Mouse (Mus musculus) retina, adult 2 months (tissue): ENCODE results near the gene 1110008P14Rik.
A peak's percentile ranks its signal among the peaks of the same experiment; 100 is the strongest.

Source experiments
- DNase-seq: peaks from one replicate; pipeline ENCODE4 v3.0.0-alpha.2; 2012; ENCODE audit warnings: low read depth, low spot score

The 1110008P14Rik gene

DNA sequence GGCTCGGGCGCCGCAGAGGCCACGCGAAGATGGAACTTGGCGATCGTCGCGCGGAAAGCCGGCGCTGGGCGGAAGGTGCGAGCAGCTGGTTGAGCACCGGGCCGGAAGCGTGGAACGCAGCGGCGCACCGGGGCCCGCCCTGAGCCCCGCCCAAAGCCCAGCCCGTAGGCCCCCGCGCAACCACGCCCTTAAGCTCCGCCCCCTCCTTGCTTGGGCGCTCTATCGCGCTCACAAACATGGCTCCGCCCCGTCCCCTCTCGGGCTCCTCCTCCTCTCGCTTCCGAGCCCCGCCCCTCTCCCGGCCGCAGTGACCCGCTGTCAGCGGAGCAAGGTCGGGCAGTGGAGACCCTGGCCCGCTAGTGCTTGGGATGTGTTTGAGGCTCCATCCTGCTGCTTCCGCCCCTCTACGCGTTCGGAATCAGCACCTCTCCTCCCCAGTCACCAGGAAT is at the start of gene 1110008P14Rik:
Gene 1110008P14Rik, minus strand, starts transcription at position 164 of the 449 bp plus-strand sequence.
- peak; percentile 85 for DNase-seq

DNA sequence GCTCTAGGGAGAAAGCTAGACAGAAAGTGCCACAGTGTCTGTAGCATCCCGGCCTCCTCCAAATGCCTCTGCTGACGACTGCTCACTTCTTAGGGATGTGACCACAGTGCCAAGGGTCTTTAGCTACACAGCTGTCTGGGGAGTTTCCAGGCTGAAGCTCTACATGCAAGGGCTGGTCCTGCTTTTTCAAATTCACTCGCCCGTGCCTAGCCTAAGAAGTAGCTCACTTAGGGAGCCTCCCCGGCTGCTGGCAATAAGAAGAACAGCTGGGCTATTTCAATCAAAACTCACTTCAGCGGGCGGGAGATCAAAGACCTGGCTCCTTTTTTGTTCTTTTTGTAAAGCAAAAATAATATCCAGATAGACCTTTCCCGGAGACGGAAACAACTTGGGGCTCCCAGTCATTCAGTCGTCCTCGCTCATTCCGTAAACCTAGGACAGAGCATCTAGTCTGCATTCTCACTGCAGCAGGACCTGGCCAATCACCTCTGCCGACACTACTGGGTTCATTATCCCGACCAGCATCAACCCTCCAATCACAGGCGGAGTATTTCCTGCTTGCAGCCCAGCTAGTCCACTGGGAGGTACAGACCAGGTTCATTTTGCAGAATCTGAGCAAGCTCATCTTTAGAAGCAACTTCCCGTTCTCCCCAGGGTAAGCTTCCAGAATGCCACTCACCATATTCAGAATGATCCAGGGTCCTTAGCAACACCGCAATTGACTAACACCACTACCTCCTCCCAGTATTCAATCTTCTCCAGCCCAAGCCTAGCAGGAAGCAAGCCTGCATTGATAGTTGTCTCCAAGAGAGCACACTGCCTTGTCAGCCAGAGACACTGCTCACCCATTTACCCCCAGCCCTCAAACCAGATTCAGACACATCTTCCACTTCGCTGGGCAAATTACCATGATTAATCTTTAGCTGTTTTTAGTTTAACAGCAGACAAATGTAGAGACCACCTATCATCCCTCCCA is 49.3 kb upstream of the 1110008P14Rik start:
- DNase-seq, result peak; percentile 65

DNA sequence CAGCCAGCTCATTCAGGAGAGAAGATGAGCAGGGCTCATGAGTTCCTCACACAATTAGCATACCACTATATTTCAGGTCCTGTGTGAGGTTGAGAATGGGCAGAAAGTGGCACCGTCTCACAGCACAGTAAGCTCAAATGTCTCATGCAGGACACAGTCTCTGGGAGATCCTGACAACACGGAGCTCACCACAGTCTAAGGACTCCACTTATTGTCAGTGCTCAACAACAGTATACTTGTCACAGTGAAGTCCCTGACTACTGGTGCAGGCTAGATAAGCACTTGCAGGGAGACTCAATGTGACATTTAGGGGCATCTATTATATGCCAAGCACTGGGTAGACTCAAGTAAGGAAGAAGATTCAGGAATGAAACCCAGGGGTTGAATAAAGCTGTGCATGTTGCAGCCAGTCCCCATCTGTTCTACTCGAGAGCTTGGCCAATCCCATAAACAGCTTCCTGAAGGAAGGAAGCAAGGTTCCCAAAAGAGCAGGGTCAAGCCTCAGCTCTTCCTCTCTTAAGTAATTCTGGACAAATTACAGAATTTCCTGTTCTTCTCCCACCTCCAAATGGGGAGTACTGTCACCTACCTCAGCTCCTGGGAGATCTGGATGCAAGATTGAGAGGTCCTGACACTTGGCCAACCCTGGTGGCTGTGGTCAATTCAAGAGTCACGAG is 47.6 kb upstream of the 1110008P14Rik start:
- DNase-seq, result no peak

DNA sequence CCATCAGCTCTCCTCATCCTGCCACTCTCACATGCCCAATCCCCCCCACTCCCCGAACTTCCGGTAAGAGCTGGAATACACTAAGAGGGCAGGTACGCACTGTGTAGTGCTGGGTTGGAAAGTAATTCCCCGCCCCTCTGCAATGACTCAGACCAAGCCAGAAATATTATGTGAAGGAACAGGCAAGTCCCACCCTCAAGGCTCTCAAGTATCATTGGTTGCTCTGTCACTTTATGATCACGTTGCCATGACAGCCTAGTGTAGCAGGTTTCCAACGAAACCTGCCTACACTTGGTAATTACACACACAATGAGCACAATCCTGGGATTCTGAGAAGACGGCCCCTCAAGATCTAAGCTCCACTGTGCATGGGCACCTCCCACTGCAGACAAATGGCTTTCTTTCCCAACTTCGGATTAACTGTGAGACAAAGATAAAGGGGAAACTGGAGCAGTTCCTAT is 46.6 kb upstream of the 1110008P14Rik start:
- no peak for DNase-seq

DNA sequence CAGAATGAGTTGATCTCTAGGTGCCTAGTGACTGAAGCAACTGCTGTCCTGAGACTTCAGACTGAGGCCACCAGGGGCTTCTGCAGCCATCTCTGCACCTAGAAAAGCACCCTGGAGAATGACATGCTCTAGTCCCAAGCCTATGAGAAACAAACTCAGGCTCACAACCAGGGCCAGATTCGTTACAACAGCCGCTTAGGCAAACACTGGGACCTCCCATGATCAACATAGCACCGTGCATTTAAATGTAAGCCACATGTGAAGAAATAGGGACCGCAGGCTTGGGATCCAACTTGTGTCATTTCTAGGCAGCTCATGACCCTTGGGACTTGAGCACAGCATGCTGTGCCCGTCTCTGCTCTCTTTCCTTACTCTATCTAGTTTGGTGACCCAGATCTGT is 46.0 kb upstream of the 1110008P14Rik start:
- no peak for DNase-seq

DNA sequence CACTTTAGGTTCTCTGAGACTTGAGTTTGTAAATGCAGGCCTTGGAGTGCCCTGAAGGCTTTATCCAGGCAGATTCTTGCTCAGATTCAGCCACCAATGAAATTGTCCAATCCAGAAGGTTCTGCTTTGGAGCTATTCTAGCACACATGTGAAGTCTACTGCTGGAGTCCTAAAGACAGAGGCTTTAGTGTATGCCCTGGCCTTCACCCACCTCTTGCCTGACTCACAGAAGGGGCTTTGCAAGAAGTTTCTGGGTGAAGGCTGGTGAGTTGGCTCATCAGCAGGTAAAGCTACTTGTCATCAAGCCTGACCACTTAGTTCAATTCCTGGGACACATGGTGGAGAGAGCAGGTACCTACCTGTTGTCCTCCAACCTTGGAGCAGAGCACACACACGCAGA is 44.4 kb upstream of the 1110008P14Rik start:
- no peak for DNase-seq

DNA sequence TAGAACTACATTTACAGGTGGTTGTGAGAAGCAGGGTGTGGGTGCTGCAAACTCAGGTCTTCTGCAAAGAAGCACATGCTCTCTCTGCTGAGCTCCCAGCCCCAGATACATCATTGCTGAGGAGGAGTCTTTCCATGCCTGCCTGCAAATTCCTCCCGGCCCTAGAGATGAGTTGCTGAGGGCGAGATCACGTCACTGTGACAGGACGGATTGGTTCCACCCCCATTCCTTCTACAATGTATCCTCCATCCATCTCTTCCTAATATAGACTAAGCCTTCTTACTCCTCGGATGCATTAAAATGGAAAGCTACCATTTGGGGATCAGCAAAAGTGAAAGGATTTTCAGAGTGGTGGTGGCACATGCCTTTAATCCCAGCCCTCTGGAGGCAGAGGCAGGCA is 43.8 kb upstream of the 1110008P14Rik start:
- no peak for DNase-seq

DNA sequence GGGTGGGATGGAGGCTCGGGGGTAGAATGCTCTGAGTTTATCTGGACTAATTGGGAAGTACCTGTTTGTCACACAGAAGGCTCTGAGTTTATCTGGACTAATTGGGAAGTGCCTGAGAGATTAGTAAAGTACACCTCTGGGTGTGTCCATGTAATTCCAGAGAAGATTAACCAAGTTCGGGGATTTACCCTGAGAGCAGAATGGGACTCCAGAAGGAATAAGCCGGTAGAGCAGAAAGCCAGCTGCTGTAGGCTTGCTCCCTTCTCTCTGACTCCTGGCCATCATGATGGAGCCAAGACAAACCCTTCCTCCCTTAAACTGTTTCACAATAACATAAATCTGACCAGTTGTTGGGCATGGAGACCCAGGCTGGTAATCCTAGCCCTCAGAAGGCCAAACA is 43.1 kb upstream of the 1110008P14Rik start:
- DNase-seq, result no peak

DNA sequence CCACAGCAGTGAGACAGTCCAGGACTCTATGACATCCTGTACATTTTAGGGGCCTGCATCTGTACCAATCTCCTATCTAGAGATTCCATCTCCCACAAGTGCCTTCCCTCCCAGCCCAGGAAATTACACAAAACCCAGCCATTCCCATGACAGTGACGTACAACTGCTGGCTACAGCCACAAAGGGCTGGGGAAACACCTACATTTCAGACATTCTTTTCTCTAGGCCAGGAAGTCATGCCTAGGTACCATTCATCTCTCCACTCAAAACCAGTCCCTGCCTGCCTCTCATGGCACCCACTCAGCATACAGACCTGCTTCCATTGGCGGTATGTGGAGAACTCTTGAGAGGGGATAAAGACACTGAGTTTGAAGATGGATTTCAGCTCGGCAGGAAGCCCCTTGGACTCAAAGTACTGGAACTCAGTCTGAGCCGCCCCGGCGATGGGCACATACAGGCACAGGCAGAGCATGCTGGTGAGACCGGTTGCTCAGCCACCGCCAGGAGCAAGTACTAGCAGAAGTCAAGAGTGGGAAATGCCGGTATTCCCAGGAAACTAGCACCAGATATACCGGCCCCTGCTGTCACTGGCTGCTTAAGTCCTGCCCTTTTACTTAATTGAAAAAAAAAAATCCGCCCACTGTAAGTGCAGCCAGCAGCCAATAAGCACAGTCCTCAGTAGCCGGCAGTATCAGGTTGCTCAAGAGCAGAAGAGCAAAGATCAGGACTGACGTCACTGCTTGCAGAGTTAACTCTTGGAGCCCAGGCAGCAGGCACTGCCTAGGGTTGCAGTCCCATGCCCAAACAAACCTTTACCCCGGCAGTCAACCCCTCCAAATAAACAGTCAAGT is 42.0 kb upstream of the 1110008P14Rik start:
- DNase-seq, result no peak

DNA sequence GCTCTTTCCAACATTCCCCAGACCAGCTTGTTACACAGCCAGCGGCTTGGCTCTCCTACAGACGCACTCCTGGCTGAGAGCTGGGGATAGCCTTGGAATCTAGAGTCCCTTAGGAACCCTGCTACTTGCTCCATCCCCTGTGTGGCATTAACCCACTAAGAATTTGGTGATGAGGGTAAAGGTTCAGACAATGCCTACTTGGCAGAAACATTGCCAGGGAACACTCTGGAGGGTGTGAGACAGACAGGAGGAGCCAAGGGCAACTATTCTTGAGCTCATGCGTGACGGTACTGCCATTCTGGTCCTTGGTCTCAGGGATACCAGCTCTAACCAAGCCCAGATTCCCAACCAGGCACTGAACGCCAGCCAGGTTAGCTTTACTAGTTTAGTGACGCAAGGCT is 40.1 kb upstream of the 1110008P14Rik start:
- no peak for DNase-seq

DNA sequence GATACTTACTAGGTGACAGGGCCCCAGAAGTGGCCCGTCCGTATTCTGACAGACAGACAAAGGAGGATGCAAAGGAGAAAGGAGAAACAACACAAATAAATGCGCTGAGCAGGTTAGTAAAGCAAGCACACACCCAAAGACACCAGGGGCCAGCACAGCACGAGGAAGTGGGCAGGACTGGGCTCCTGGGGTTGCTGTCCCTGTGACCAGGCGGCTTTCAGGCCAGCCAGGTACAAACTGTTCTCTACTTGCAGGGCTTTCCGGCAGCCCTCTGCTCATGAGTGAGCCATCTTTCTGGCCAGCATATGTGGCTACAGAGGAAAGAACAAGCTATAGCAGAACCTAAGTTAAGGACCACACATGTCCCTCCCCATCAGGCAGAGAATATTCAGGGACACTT is 38.9 kb upstream of the 1110008P14Rik start:
- DNase-seq, result no peak

DNA sequence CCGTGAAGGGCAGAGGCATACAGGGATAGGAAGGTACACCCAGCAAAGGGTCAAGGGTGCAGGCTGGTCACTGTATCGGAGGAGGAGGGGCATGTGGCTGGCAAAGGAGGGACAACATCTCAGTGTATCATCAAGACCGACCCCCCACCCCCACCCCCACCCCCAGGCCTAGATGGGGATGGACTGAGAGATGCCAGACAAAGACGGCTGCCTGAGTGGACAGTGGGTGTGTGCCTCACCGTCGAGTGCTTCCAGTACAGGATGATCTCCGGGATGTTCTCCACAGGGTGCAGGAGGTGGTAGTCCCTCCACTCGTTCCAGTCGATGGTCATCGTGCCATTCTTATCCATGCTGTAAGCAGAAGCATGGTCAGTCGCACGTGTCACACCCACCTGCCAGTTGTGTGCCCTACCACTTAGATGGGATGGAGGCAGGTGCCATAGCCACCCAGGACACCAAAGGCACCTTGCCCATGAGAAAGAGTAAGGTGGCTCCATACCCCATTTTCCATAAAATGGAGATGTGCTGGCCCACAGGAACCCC is 38.4 kb upstream of the 1110008P14Rik start:
- DNase-seq, result no peak

DNA sequence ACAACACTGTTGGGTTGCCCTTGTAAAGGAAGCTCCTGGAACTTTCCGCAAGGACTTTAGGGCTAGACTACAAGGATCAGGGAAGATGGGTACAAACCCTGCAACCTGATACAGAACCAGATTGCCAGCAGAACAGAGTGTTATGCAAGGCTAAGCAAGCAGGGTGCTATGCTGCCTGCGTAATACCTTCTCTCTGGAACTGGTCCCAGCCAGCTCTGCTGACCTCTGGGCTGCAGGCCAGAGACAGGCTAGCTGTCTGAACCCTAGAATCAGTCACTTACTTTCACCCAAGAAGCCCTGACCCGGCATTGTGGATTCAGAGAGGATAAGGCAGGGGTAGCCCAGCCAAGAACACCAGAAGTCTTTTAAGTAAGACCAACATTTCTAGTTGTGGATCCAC is 37.6 kb upstream of the 1110008P14Rik start:
- no peak for DNase-seq

DNA sequence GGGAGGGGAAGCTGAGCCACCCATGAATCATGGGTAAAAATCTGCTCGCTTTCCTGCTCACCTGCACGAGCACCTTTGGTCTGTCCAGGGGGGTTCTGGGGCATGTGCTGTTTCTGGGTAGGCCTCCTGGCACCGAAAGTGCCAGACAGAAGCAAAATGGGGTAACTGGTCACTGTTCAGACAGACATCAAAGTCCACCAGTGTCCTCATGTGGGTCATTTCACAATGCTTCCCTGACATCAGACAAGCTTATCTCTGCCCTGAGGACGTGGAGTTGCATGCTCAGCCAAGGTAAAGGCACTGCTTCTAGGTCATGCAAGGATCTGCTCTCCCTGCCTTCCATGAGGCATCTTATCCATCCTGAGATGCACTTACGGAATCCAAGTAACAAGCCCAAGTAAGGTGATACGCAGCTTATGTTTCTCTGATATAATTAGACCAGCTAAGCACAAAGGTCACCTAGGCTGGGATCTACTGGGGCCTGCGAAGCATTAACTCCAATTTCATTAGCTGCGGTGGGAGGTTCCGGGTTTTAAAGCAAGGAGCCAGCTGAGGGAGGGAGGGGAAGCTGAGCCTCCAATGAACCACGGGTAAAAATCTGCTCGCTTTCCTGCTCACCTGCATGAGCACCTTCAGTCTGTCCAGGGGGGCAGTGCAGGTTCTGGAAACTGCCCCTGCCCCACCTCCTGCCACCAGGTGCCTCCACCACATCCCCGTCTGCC is 36.9 kb upstream of the 1110008P14Rik start:
- peak; percentile 77 for DNase-seq

DNA sequence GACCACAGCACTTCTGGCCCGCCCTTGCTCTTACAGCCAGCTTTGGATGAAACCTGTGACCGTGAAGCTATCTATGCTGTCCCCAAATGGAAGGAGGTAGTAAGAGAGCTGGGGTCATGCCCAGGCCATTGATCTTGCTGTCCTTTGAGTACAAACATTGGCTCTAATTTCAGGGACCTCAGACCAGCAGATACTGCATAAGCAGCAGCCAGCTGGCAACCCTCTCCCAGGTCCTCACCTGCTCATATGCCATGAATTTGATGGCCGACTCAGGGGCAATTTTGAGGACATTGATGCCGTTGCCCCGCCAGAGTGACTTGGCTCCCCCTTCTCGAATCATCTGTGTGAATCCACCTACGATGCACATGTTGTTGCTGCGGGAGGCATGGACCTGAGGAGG is 35.7 kb upstream of the 1110008P14Rik start:
- DNase-seq, result no peak

DNA sequence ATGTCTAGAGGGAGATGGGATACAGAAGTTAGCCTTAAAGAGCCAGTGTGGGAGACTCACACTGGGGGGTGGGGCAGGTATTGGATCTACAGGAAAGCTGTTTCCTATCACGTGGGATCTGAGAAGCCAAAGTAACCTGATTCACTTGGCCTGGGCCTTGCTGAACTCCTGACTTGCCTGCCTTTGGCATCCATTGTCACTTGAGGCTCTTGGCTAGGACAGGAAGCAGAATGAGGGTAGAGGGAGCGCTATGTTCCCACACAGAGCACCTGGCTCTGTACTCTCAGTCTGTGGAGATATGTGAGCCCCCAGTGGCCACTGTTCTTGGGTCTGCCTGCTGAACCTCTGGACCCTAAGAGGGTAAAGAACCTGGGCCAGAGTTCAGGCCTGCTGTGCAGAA is 34.8 kb upstream of the 1110008P14Rik start:
- DNase-seq, result no peak

DNA sequence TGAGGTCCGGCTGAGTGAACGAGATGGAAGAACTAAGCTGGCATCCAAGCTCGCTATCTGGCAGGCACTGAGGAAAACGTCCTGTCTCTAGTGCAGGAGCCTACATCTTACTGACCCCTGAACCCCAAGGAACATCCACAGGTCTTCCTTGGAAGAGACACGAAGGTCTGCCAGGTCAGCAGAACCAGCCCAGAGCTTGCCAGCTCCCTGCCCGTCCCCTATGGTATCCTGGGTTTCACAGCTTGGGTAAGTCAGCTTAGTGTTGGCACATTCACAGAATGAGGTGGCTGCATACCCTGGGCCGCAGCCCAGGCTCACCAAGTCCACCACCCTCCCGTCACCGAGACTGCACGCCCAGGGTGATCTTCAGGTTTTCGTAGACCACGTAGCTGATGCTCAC is 34.1 kb upstream of the 1110008P14Rik start:
- DNase-seq, result no peak

DNA sequence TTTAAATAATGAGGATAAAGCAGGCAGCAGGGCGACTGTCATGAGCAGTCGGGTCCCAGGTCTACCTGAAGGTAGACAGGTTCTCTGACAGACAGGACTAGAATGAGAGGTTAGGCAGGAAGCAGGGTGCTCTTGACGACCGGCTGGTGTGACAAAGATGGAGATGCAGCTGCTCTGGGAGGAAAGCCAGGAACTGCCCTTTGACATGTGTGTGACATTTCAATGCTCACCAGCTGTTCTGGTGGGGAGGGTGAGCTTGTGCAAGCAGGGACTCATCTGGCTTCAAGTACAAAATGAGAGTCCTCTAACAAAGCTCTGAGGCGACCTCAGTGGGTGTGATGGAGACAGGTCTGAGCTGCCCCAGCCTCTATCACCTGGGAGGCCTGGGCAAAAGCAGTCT is 32.2 kb upstream of the 1110008P14Rik start:
- DNase-seq, result no peak

DNA sequence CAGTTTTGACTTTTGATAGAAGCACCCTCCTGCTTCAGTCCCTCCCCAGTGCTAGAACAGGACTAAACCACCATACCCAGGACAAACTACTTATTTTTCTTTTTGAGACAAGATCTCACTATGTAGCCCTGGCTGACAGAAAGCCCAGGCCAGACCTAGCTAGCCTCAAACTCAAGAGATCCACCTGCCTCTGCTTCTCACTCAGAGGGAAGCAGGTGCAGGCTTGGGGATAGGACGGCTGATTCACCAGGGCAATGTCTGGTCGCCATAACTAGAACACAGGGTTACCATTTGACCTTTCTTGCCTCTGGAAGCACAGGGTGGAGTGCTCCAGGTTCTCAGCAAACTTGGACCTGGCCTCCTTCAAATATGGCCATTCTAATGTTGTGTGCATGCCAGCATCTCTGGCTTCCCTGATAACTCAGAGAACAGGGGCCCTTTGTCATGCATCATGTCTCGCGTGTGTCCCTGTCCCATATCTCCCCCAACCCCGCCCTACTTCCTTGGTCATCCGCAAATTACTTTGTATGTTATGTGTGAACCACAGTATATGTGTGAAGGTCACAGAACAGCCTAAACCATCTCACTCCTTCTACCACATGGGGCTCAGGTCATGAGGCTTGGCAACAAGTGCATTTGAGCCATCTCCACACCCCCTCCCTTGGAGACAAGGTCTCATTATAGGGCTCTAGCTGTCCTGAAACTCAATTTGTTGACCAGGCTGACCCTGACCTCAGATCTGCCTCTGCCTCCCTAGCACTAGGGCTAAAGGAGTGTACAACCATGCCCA is 31.2 kb upstream of the 1110008P14Rik start:
- DNase-seq, result no peak

DNA sequence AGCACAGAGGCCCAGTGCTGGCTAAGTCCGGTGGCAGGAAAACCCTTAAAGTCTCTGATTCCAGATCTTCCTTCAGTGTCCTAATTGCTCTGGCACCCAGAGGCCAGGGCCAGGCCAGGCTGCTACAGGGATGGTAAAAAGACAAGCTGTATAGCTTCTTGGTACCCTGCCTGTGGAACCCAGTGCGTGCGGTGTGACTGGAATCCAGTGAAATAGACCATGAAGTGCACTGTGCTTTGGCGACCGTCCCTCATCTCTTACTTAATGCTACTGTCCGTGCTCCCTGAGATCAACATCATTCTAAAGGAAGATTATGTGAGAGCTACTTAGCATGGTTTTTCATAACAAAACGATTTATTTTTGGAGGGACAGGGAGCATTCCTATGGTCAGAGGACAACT is 29.7 kb upstream of the 1110008P14Rik start:
- no peak for DNase-seq
